Mouse (Mus musculus) lung, adult 2 months (tissue): Measurements from ENCODE around the gene 2700049A03Rik.

Experiments
- CTCF ChIP-seq: fragments of 200-500 bp; IDR thresholded peaks from 2 replicates; pipeline ENCODE4 v1.5.1; 2011; ENCODE audit warnings: mild to moderate bottlenecking, low read length, control low read depth; ENCODE audit not compliant: insufficient read depth
- POLR2A ChIP-seq: fragments of 200-500 bp; IDR thresholded peaks from 2 replicates; pipeline ENCODE4 v1.6.1; 2011; ENCODE audit warnings: low read depth, mild to moderate bottlenecking, control low read depth, low read length, borderline replicate concordance; ENCODE audit errors: extremely low read depth

GRCm38 (mm10) chr12:71123286-71123685, 13.4 kb upstream of the 2700049A03Rik start:
- TF ChIP-seq CTCF (no peak), POLR2A (no peak)
